Mouse (Mus musculus): ENCODE data around the gene Opn4. TPM values are rescaled to one million over a fixed set of nuclear protein-coding genes. Genes with fewer than 3 reads are reported as not detected.
A peak's percentile ranks its signal among the peaks of the same experiment; 100 is the strongest.

Gene Opn4
- total RNA-seq, 2 experiments from 2014 or later, result not detected

DNA sequence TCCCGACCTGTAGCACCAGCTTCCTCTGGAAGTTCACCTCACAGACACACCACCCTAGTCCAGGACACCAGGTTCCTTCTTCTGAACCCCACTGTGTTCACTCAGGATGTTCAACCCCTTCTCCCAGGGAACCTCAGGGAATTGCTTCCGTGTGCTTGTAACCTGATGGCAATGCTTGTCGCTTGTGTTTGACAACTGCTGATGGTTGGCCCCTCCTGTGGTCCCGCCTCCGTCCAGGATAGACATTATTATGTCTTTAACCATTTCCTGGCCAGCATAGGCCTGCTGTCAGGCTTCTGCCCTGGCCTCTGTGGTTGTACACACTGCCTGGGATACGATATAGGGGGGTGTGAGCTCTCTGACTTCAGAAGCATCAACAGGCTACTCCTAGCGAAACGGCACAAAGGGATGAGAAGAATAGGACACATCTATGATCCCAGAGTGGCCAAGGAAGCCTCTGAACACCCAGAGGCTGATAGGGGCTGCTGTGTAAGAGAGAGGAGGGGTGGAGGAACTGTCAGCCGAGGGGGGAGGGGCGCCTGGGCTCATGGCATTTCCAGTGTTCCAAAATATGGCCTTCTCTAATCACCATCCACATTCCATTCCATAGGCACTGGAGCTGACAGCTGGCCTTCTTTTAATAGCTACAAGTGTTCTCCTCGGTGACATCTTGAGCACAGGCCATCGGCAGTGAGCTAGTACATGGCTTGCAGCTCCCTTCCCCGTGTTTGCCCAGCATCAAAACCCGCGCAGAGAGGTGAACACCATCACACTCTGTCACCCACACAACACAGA lies 8.0 kb downstream of the Opn4 start:
- no peak for DNase-seq (ENCODE audit: low spot score in 2 of 2)

- no peak for DNase-seq (ENCODE audit: low spot score in 2 of 2)
Observed at GRCm38 (mm10) chr14:34590743-34591675, 8.9 kb downstream of the Opn4 start.

- no peak for DNase-seq (ENCODE audit: low spot score in 2 of 2)
Observed at GRCm38 (mm10) chr14:34590017-34590570, 9.8 kb downstream of the Opn4 start.

- DNase-seq (ENCODE audit: low spot score in 2 of 2), result no peak
Observed at GRCm38 (mm10) chr14:34589185-34589713, 10.7 kb downstream of the Opn4 start.

GRCm38 (mm10) chr14:34588498-34588897 lies 11.4 kb downstream of the Opn4 start, which contains the start of gene Ldb3:
Gene Ldb3, minus strand, starts transcription at chr14:34588682.
- no peak for DNase-seq (ENCODE audit: low spot score in 2 of 2)

DNA sequence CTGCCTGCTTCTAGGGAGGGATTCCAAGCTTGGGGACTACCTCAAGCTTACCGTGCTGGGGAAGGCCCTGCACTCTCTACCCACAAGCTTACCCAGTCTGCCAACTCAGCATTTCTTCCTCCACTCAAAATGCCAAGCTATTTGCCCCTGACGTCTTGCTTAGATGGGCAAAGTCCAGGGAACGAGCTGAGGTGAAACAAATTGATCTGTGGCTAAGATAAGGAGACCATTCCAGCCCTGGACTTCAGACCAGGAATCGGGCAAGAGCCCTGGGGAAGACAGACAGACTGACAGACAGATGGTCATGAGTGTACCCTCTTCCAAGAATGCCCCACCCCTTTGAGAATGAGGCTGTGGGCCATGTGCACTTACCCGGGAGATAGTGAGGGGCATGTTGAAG lies 11.9 kb downstream of the Opn4 start:
- no peak for DNase-seq (ENCODE audit: low spot score in 2 of 2)

DNA sequence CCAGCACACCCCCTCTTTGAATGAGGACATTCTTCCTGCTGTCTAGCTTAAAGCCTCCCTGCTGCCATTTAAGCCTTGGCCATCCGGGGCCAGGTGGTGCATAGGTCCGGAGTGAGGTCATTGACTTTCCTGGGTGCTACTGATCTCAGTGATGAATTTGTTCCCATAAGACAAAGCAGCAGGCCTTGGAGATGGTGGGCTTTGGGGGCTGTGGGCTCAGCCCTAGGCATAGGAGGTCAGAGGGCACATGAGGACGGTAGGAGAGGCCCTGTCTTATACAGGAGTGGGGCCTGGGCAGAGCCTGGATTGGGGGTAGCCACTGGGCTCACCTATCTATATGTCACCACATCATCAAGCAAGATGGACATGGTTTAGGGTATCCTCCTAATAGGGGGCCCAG lies 13.1 kb downstream of the Opn4 start:
- no peak for DNase-seq (ENCODE audit: low spot score in 2 of 2)

- DNase-seq (ENCODE audit: low spot score in 2 of 2), result no peak
Observed at GRCm38 (mm10) chr14:34585358-34586105, 14.4 kb downstream of the Opn4 start.

DNA sequence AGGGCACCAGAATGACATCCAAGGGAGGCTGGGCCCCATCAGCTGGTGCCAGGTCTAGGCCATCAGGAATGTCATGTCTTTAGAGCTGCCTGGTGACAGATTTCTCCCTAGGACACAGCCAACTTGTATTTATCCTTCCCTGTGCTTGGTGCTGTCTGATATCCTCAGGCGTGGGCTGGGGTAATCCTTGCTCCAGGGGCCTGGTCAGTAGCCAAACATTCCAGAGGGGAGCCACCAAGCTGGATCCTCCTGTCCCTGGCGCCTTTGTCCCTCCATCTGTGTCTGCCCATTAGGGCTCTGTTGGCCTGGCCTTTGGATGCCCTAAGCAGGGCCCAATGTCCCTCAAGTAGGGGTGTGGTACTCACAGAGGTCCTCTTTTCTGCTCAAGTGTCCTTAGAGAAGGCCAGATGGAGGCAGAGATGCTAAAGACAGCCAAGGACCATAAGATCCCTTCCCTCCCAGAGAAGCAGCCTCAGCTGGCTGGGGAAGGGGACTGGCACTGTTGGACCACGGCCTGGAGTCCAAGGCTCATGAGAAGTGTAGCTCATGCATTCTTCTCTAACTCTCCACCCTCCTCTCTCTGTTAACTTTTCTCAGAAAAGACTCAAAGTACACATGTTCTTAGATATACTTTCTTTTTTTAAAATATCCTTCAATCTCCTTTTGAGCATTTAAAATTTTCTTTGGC lies 17.1 kb downstream of the Opn4 start:
- no peak for DNase-seq (ENCODE audit: low spot score in 2 of 2)

DNA sequence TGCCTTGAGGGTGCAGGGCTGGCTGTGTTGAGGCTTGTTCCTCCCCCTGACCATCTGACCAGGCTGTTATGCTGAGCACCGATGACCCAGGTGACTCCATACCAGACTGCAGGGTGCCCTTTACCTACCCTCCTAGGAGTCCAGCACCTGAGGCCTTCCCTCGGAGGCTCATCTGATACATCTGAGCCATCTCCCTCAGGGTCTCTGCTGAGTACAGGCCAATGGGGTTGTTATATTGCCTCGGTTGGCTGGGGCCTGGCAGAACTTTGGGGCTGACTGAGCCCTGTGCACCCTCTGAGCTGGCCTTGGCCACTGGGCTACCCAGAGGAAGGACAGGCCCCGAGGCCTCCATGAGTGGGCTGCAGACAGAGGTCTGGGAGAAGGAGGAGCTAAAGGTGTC lies 23.1 kb downstream of the Opn4 start:
- no peak for DNase-seq (ENCODE audit: low spot score in 2 of 2)

- no peak for DNase-seq (ENCODE audit: low spot score in 2 of 2)
Observed at GRCm38 (mm10) chr14:34574068-34574467, 25.9 kb downstream of the Opn4 start.

DNA sequence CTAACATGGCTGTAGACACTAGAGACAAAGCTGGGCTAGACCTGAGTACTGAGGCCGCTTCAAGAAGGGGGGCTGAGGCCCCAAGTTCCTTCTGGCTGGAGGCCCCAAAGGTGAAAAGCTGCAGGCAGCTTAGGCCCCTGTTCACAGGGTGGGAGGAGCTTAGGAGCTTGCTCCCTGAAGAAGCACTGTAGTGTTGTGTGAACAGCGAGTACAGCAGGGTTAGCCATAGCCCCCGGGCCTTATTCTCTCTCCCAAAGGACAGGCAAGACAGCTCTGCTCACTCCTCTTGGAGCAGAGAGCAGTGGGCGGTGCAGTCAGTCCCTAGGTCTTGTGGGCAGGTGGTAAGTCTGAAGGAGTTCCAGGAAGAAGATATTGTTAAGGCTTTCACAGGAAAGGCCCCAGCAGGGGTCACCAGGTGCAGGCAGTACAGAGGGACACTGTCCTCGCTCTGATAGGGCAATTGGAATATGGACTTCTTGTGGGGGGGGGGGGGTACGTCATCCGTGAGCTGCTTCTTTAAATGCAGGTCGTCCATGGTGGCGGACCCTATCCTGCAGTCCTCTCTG lies 26.5 kb downstream of the Opn4 start:
- DNase-seq (ENCODE audit: low spot score in 2 of 2), result no peak

GRCm38 (mm10) chr14:34571610-34572387 lies 28.1 kb downstream of the Opn4 start:
- DNase-seq (ENCODE audit: low spot score in 2 of 2), result no peak

- DNase-seq (ENCODE audit: low spot score in 2 of 2), result no peak
Observed at GRCm38 (mm10) chr14:34570903-34571302, 29.0 kb downstream of the Opn4 start.

GRCm38 (mm10) chr14:34570294-34570693 lies 29.6 kb downstream of the Opn4 start:
- DNase-seq (ENCODE audit: low spot score in 2 of 2), result peak; percentile 82 to 89

DNA sequence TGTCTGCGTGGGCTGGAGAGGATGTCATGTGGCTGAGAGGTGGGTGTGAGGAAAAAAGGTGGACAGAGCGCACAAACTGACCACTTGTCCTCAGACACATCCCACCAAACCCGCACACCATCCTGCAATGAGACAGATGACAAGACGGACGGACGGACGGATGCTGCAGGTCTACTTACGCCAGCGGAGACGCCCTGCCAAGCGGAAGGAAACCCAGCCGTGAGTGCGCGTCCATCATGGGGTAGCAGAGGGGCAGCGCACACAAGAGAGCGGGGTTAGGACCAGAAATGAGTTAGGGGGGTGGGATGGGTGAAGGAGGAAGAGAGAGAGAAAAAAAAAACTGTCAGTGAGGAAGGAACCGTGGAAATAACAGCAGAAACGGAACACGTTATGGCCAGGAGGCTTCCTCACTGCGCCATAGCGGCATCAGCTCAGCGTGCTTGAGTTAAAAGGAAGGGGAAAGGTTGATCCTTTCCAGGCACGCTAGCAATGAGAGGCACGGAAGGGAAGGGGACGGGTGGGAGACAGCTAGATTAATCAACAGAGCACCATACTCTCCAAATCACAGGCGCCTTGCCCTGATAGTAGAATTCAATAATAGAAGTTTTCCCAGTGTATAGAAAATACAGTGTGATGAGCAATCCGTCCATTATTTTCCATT lies 30.3 kb downstream of the Opn4 start:
- no peak for DNase-seq (ENCODE audit: low spot score in 2 of 2)

GRCm38 (mm10) chr14:34568626-34569025 lies 31.3 kb downstream of the Opn4 start:
- no peak for DNase-seq (ENCODE audit: low spot score in 2 of 2)

GRCm38 (mm10) chr14:34567697-34568096 lies 32.2 kb downstream of the Opn4 start:
- DNase-seq (ENCODE audit: low spot score in 2 of 2), result no peak

- no peak for DNase-seq (ENCODE audit: low spot score in 2 of 2)
Observed at GRCm38 (mm10) chr14:34566530-34566929, 33.4 kb downstream of the Opn4 start.

All from layer of hippocampus, postnatal 10 days (tissue).